Mouse (Mus musculus) natural killer cell, adult 2 months (primary cell): ENCODE data around the gene Wfikkn2.

Source experiments
- DNase-seq, 2 experiments: peaks; one replicate each; pipeline ENCODE4 v3.0.0; 2022; ENCODE audit warnings: low spot score in 2 of 2

Wfikkn2 gene

DNA sequence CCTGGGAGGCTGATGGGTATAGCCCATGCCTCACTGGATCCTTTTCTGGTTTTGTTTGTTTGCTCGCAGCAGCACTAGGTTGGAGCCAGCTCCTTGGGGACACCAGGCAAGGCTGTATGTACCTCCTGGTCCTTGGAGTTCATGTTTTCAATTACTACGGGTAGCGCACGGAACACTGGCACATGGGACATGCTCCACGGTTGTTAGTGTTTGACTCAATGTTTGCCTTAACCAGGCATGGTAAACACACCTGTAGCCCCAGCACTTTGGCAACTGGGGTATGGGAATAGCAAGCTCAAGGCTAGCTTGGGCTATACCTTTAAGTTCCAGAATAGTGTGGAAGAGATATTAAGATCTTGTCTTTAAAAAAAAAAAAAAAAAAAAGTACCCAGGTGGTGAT, 55.1 kb downstream of the Wfikkn2 start:
- DNase-seq: no peak

DNA sequence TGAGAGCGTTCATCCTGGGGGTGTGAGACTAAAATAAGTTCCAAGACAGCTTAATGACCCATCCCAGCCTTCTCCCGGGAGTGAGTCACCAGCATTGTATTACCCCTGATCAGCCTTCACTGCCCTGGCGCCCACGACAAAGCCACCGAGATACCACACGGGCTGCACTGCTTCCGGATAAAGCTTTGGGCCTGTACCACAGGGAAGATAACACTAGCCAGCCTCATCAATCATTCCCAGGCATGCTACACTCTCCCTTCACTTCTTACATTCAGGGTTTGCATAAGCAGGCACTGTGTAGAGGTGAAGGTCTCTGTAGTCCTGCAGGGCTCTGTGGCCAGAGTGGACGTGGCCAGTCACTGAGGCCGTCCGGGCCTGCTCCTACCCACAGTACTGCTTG, 56.2 kb downstream of the Wfikkn2 start:
- no peak for DNase-seq
